Mouse (Mus musculus): Measurements from ENCODE around the gene Uhrf2.

The Uhrf2 gene

DNA sequence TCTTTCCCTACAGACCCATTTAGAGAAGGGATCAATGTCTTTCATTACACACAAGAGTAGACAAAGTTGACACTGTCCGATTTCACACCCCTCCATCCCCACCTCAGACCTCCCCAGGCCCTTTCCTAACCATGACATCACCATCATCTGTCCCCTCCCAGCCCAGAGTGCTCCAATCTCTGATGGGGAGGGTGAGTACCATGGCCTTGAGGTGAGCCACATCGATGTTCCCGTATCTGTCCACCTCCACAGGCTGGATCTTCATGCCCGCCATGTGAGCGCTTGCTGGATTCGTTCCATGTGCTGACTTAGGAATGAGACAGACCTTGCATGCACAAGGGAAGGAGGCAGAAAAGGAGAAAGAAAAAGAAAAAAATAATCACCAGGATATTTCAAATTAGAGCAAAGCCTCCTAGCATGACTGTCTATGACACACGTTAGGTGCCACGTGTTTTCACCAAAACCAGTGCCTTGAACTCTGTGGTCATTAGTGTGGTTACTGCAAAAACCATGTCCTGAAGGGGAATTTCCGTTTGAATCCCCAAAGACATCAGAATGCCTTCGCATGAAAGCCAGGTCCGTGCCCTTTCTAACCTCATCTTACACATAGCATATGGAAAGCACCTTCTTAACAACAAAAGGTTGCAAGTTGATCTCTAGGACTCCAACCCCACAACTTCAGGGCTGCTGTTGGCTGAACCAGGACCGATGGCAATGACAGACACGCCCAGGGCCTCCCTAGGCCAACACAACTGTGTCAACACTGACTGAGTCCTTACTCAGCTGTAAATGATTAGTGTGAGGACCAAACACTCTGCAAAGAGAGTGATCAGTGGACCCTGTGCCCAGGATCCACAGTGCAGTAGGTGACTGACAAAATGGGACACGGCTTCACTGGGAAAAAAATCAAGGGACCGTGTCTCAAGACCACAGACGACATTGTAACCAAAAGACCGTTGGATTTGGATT is 88.3 kb downstream of the Uhrf2 start:
- DNase-seq (ENCODE audit: extremely low read depth, low read depth, low spot score) = no peak

GRCm38 (mm10) chr19:30124999-30125669 is 94.8 kb downstream of the Uhrf2 start:
- no peak for DNase-seq (ENCODE audit: extremely low read depth, low read depth, low spot score)

- no peak for DNase-seq (ENCODE audit: extremely low read depth, low read depth, low spot score)
These were observed 95.4 kb downstream of the Uhrf2 start for GRCm38 (mm10) chr19:30125670-30126059.

DNA sequence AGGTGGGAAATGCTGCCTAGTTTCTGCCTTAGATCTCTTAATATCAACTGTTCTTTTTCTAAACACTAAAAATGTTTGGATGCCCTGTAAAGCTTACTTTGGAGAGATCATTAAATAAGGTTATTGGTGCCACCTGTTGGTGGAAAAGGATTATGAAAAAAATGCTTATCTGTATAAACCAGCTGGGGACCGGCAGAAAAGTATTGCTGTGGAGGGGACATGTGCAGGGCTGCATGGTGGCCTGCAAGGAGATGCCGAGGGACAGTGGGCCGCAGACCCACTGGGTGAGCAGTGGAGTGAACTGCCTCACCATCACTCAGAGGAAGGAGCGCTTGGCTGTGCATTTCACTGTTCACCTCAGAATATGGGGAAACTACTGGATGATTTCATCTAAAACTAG is 97.9 kb downstream of the Uhrf2 start:
- DNase-seq (ENCODE audit: extremely low read depth, low read depth, low spot score) = no peak

GRCm38 (mm10) chr19:30136308-30136707 is 106.0 kb downstream of the Uhrf2 start:
- no peak for DNase-seq (ENCODE audit: extremely low read depth, low read depth, low spot score)
